Mouse (Mus musculus) intestine, embryonic 15.5 days (tissue): ENCODE measurements around the gene Ddx19b. TPM values are rescaled to one million over a fixed set of nuclear protein-coding genes. Genes with fewer than 3 reads are reported as not detected.
A peak's percentile ranks its signal among the peaks of the same experiment; 100 is the strongest.

Source experiments
- ATAC-seq: fragments of 200-750 bp; cut with Nextera tagmentation; 2 replicates; pipeline ENCODE4 v1.8.0; 2017; ENCODE audit warnings: moderate TSS enrichment, moderate library complexity
- H3K27ac ChIP-seq: fragments of 300-500 bp; sonication (generic); 2 replicates; pipeline ENCODE4 v1.5.1; 2015; ENCODE audit warnings: mild to moderate bottlenecking, inconsistent platforms
- H3K27me3 ChIP-seq: fragments of 300-500 bp; sonication (generic); replicated peaks from 2 replicates; pipeline ENCODE4 v1.6.1; 2015; ENCODE audit warnings: inconsistent platforms
- H3K36me3 ChIP-seq: fragments of 300-500 bp; sonication (generic); 2 replicates; pipeline ENCODE4 v1.6.1; 2015; ENCODE audit warnings: inconsistent platforms
- H3K4me1 ChIP-seq: fragments of 300-500 bp; sonication (generic); replicated peaks from 2 replicates; pipeline ENCODE4 v1.6.1; 2015; ENCODE audit warnings: inconsistent platforms
- H3K4me2 ChIP-seq: fragments of 300-500 bp; sonication (generic); replicated peaks from 2 replicates; pipeline ENCODE4 v1.6.1; 2015; ENCODE audit warnings: mild to moderate bottlenecking, inconsistent platforms
- H3K4me3 ChIP-seq: fragments of 300-500 bp; sonication (generic); replicated peaks from 2 replicates; pipeline ENCODE4 v1.5.1; 2015; ENCODE audit warnings: inconsistent platforms
- H3K9ac ChIP-seq: fragments of 300-500 bp; sonication (generic); 2 replicates; pipeline ENCODE4 v1.6.1; 2015; ENCODE audit warnings: inconsistent platforms
- H3K9me3 ChIP-seq: fragments of 300-500 bp; sonication (generic); 2 replicates; pipeline ENCODE4 v1.6.1; 2016; ENCODE audit warnings: inconsistent platforms
- WGBS: fragments of 180-500 bp; shearing (Covaris S2); methylation state at CpG from one replicate; pipeline ENCODE4 v1.1.7; 2015; 5-methylcytosine and 5-hydroxymethylcytosine counted together
- polyA plus RNA-seq: library from polyadenylated mRNA; unstranded; fragments of >200 nt; fragmentation: Nextera tagmentation; extraction: Ambion mirVana; gene quantifications from 2 replicates; pipeline ENCODE4 v1.2.1, GENCODE M21; 2015

Gene Ddx19b
- polyA plus RNA-seq, 1 experiment from 2014 or later = 7.5 TPM

GRCm38 (mm10) chr8:111056158-111056663 lies 24.7 kb upstream of the Ddx19b start, which contains the start of gene Exosc6:
Gene Exosc6 (plus strand): TSS chr8:111056339.
- Histone ChIP-seq H3K9me3 (no peaks in the 10 kb centered on the region), H3K4me3 (peak within 1 kb of the TSS; percentile 97), H3K4me2 (peak within 1 kb of the TSS; percentile 84), H3K27me3 (no peaks in the 10 kb centered on the region), H3K27ac (peak within 1 kb of the TSS; percentile 89), H3K9ac (peak within 1 kb of the TSS; percentile 92), H3K36me3 (peaks cover 39% of the 10 kb centered on the region), H3K4me1 (peaks cover 30% of the 10 kb centered on the region)
- ATAC-seq = peak; percentile 94
- under 1% methylated on average over 68 of the region's 68 CpGs for WGBS

GRCm38 (mm10) chr8:111055661-111056060 lies 24.1 kb upstream of the Ddx19b start:
- Histone ChIP-seq H3K4me3 (no peak overlapping the region), H3K4me2 (no peak overlapping the region), H3K27me3 (no peaks in the 10 kb centered on the region), H3K4me1 (peaks cover 25% of the 10 kb centered on the region), H3K9me3 (no peaks in the 10 kb centered on the region), H3K27ac (no peak overlapping the region), H3K9ac (no peak overlapping the region), H3K36me3 (peaks cover 39% of the 10 kb centered on the region)
- 64% methylated on average over 2 of the region's 2 CpGs for WGBS
- ATAC-seq = no peak; the same call in 1 of the 2 replicates

DNA sequence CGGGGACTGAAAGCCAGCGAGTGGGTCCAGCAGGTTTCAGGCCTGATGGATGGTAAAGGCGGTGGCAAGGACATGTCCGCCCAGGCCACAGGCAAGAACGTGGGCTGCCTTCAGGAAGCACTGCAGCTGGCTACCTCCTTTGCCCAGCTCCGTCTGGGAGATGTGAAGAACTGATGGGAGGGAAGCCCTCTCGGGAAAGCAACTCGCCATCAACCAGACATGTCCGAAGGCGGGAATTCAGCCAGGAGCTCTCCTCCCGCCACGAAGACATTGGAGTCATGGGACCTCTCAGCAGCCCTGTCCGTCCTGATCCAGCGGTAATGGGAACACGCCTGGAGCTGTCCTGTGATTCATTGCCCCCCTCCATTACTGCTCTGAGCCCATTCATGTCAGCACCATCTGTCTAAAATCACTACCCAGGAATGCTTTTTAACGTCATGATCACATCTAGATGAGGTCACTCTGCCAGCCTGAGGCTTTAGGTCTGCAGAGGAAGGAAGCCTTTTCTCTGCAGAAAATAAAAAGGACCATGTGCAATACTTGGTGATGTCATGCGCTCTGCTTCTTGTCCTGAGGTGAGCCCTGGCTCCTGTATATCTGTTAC lies 23.6 kb upstream of the Ddx19b start:
- no peak overlapping the region for H3K9ac ChIP-seq
- H3K36me3 ChIP-seq = peaks cover 44% of the 10 kb centered on the region
- peaks cover 22% of the 10 kb centered on the region for H3K4me1 ChIP-seq
- H3K4me2 ChIP-seq = no peak overlapping the region
- no peak for ATAC-seq
- 84% methylated on average over 17 of the region's 17 CpGs for WGBS
- H3K4me3 ChIP-seq = no peak overlapping the region
- no peaks in the 10 kb centered on the region for H3K27me3 ChIP-seq
- H3K27ac ChIP-seq = no peak overlapping the region
- no peaks in the 10 kb centered on the region for H3K9me3 ChIP-seq

DNA sequence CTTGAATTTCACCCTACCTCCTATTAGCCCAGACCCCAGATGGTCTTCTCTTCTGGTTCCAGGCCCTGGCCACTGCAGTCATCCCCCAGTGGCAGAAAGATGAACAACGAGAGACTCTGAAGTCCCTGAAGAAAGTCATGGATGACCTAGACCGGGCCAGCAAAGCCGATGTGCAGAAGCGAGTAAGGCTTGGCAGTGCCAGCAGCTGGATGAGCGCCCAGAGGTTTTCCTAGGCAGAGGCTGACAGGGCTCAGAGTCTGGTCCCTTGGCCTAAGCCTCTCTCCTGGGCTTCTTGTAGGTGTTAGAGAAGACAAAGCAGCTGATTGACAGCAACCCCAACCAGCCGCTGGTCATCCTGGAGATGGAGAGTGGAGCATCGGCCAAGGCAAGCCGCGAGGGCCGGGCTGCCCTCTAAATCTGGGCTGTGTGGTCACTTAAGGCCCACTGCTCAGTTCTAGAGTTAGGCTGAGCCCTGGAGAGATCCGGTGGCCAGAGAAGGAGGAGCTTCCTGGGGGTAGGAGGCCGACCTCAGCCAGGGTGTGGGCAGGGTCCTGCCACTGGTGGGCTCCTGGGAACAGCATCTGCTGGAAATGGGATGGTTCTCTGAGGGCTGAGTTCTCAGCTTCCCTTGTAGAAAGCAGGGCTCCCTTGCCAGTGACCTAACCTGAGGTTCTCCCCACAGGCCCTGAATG lies 22.4 kb upstream of the Ddx19b start:
- ATAC-seq = no peak
- Histone ChIP-seq H3K36me3 (peaks cover 54% of the 10 kb centered on the region), H3K9ac (no peak overlapping the region), H3K9me3 (no peaks in the 10 kb centered on the region), H3K4me3 (no peak overlapping the region), H3K27me3 (no peaks in the 10 kb centered on the region), H3K4me2 (no peak overlapping the region), H3K27ac (no peak overlapping the region), H3K4me1 (peaks cover 21% of the 10 kb centered on the region)
- WGBS = 94% methylated on average over 12 of the region's 12 CpGs

DNA sequence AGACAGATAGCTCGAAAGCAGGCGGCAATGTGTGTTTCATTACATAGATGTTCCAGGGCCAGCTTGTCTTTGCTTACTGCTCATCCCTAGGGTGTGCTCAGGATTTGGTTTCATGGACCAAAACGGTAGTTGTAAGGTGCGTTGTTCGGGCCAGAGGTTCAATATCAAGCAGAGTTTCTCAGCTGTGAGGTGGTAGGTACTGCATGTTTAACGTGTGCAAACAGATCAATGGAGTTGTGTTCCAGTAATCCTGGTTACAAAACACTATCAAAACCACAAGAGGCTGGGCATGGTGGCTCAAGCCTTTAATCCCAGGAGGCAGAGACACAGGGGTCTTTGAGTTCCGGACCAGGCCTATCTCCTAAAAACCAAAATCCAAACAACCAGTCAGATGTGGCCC lies 17.6 kb upstream of the Ddx19b start:
- no peak for ATAC-seq
- Histone ChIP-seq H3K36me3 (peaks cover 75% of the 10 kb centered on the region), H3K27ac (no peak overlapping the region), H3K9ac (no peak overlapping the region), H3K9me3 (no peaks in the 10 kb centered on the region), H3K4me2 (no peak overlapping the region), H3K27me3 (no peaks in the 10 kb centered on the region), H3K4me3 (no peak overlapping the region), H3K4me1 (no peaks in the 10 kb centered on the region)
- 94% methylated on average over 7 of the region's 7 CpGs for WGBS

GRCm38 (mm10) chr8:111048694-111049093 lies 17.1 kb upstream of the Ddx19b start:
- Histone ChIP-seq H3K9ac (no peak overlapping the region), H3K9me3 (no peaks in the 10 kb centered on the region), H3K27me3 (no peaks in the 10 kb centered on the region), H3K4me1 (no peaks in the 10 kb centered on the region), H3K27ac (no peak overlapping the region), H3K4me2 (no peak overlapping the region), H3K4me3 (no peak overlapping the region), H3K36me3 (peaks cover 72% of the 10 kb centered on the region)
- 96% methylated on average over 2 of the region's 2 CpGs for WGBS
- ATAC-seq = no peak

GRCm38 (mm10) chr8:111044003-111044734 lies 12.6 kb upstream of the Ddx19b start:
- no peak for ATAC-seq
- Histone ChIP-seq H3K9ac (no peak overlapping the region), H3K4me3 (no peak overlapping the region), H3K4me2 (no peak overlapping the region), H3K4me1 (no peaks in the 10 kb centered on the region), H3K36me3 (peaks cover 63% of the 10 kb centered on the region), H3K27ac (no peak overlapping the region), H3K27me3 (no peaks in the 10 kb centered on the region), H3K9me3 (no peaks in the 10 kb centered on the region)
- WGBS = 48% methylated on average over 2 of the region's 2 CpGs

DNA sequence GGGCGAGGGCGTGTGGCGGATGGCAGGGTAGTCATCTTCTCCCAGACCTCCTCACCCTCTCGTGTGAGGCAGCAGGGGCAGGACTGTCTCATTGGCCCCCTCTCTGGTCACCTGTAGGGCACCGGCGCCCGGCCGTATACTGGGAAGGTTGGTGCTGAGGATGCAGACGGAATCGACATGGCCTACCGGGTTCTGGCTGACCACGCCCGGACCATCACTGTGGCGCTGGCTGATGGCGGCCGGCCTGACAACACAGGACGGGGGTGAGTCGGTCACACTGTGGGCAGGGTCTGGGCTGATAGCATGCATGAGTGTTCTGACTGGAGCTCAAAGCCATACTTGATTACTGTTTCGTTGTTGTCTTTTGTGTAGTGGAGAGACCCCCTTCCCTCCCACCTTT lies 11.0 kb upstream of the Ddx19b start:
- H3K27ac ChIP-seq = no peak overlapping the region
- no peak overlapping the region for H3K9ac ChIP-seq
- ATAC-seq = no peak
- no peaks in the 10 kb centered on the region for H3K27me3 ChIP-seq
- peaks cover 51% of the 10 kb centered on the region for H3K36me3 ChIP-seq
- no peaks in the 10 kb centered on the region for H3K9me3 ChIP-seq
- H3K4me2 ChIP-seq = no peak overlapping the region
- 95% methylated on average over 19 of the region's 19 CpGs for WGBS
- H3K4me1 ChIP-seq = no peaks in the 10 kb centered on the region
- no peak overlapping the region for H3K4me3 ChIP-seq

DNA sequence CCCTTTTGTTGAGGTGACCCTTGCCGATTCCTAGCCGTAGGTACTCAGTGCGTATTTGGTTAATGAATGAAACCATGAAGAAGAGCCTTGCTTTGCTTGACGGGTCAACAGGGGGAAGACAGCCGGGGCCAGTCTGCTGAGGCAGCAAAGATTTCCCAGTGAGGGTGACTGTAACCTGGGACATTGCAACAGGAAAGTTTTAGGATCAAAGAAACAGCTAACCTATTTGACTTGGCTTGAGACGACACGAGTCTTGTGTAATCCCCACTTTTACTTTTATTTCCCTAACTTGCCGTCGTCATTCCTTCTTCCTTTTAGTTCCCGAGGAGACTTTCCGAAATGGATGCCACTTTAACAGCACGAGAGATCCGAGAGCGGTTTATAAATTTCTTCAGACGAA lies 5.0 kb upstream of the Ddx19b start:
- 94% methylated on average over 15 of the region's 15 CpGs for WGBS
- Histone ChIP-seq H3K4me2 (no peak overlapping the region), H3K4me3 (no peak overlapping the region), H3K4me1 (peaks cover 11% of the 10 kb centered on the region), H3K36me3 (peaks cover 14% of the 10 kb centered on the region), H3K9ac (no peak overlapping the region), H3K9me3 (no peaks in the 10 kb centered on the region), H3K27ac (no peak overlapping the region), H3K27me3 (no peaks in the 10 kb centered on the region)
- ATAC-seq = no peak

GRCm38 (mm10) chr8:111034276-111034675 lies 2.7 kb upstream of the Ddx19b start:
- ATAC-seq = peak; percentile 7; the same call in 1 of the 2 replicates
- Histone ChIP-seq H3K36me3 (peaks cover 8% of the 10 kb centered on the region; the same call in 1 of the 2 replicates), H3K4me1 (peaks cover 11% of the 10 kb centered on the region), H3K27ac (peak overlapping the region; percentile 66), H3K4me3 (peak overlapping the region; percentile 73), H3K9me3 (no peaks in the 10 kb centered on the region), H3K27me3 (no peaks in the 10 kb centered on the region), H3K9ac (peak overlapping the region; percentile 79), H3K4me2 (peak overlapping the region; percentile 56)
- WGBS = 19% methylated on average over 12 of the region's 12 CpGs

GRCm38 (mm10) chr8:111033482-111034215 lies 2.1 kb upstream of the Ddx19b start:
- H3K27ac ChIP-seq = peak overlapping the region; percentile 66
- H3K36me3 ChIP-seq = peaks cover 8% of the 10 kb centered on the region; the same call in 1 of the 2 replicates
- H3K4me1 ChIP-seq = peaks cover 11% of the 10 kb centered on the region
- 6% methylated on average over 37 of the region's 37 CpGs for WGBS
- H3K4me3 ChIP-seq = peak overlapping the region; percentile 73
- peak; percentile 100 for ATAC-seq
- no peaks in the 10 kb centered on the region for H3K27me3 ChIP-seq
- no peaks in the 10 kb centered on the region for H3K9me3 ChIP-seq
- peak overlapping the region; percentile 79 for H3K9ac ChIP-seq
- H3K4me2 ChIP-seq = peak overlapping the region; percentile 56

- no peaks in the 10 kb centered on the region for H3K9me3 ChIP-seq
- peaks cover 8% of the 10 kb centered on the region; the same call in 1 of the 2 replicates for H3K36me3 ChIP-seq
- no peak for ATAC-seq
- H3K4me2 ChIP-seq = peak within 1 kb of the TSS; percentile 56
- H3K4me1 ChIP-seq = peaks cover 13% of the 10 kb centered on the region
- peak within 1 kb of the TSS; percentile 73 for H3K4me3 ChIP-seq
- H3K27ac ChIP-seq = peak within 1 kb of the TSS; percentile 66
- WGBS = 94% methylated on average over 7 of the region's 7 CpGs
- no peaks in the 10 kb centered on the region for H3K27me3 ChIP-seq
- peak within 1 kb of the TSS; percentile 79 for H3K9ac ChIP-seq
Observed at GRCm38 (mm10) chr8:111032916-111033315, 1.4 kb upstream of the Ddx19b start, which contains the start of gene Aars. Gene Aars (plus strand): TSS chr8:111033144.
